Mouse (Mus musculus): Measurements from ENCODE around the gene Ubl5. TPM values are rescaled to one million over a fixed set of nuclear protein-coding genes. Genes with fewer than 3 reads are reported as not detected.

Ubl5 gene
- 446 and 511 TPM in 2 replicates for polyA plus RNA-seq (2015; fragmentation: Nextera tagmentation; extraction: Ambion mirVana)

DNA sequence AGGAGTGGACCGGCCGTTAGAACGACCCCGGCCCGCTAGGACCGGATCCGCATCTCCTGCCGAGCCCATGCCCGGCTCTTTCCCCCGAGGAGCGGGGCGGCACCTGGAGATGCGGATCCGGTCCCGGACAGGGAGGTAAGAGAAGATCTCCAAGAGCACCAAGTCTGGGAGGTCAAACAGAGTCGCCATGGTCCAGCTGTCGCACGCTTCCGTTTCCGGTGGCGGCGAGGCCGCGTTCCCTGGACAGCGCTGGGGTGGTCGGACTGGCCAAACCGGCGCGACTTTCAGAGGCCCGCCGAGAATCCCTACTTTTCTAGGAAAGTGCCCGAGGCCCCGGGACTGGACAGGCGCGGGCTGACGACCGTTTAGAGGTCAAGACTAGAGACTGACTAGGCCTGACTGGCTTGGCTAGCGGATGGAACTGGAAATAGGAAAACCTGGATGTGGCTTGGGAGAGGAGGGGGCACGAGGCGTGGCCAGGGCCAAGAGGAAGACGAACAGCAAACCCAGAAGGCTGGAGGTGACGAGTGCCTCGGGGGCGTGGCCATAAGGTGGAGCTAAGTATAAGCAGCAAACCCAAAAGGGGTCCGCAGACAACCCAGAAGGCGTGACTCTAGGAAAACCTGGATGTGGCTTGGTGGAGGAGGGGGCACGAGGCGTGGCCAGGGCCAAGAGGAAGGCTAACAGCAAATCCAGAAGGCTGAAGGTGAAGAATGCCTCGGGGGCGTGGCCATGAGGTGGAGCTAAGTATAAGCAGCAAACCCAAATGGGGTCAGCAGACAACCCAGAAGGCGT is at the start of gene Ubl5:
Ubl5 (plus strand) TSS at position 778 of the 795 bp plus-strand sequence.
- TF ChIP-seq CTCF (IDR thresholded peaks at IDR 0.05; ENCODE audit: low read depth), result no peak; the same call in 1 of the 2 replicates
- no peaks in the 10 kb centered on the region for H3K27me3 ChIP-seq (ENCODE audit: insufficient read depth, low read length)
- H3K4me1 ChIP-seq (replicated peaks; ENCODE audit: insufficient read depth, low read length), result peaks cover 6% of the 10 kb centered on the region; the same call in 1 of the 2 replicates
- peaks cover 19% of the 10 kb centered on the region for H3K36me3 ChIP-seq (ENCODE audit: insufficient read depth, low read length)
- peak within 1 kb of the TSS; percentile 93 for H3K27ac ChIP-seq
- peak within 1 kb of the TSS; percentile 90 for H3K4me3 ChIP-seq (replicated peaks; ENCODE audit: low read depth, low read length)
- ATAC-seq (replicated peaks; ENCODE audit: low FRiP score, low read depth) (peak; percentile 93), DNase-seq (ENCODE audit: low spot score) (peak; percentile 99)
- WGBS, result under 1% methylated on average over 51 of the region's 51 CpGs
- peak within 1 kb of the TSS; percentile 77 for H3K4me2 ChIP-seq (ENCODE audit: low read length)
- H3K9ac ChIP-seq (ENCODE audit: low read depth, low read length), result peak within 1 kb of the TSS; percentile 79
- no peaks in the 10 kb centered on the region for H3K9me3 ChIP-seq (replicated peaks; ENCODE audit: low read length)

DNA sequence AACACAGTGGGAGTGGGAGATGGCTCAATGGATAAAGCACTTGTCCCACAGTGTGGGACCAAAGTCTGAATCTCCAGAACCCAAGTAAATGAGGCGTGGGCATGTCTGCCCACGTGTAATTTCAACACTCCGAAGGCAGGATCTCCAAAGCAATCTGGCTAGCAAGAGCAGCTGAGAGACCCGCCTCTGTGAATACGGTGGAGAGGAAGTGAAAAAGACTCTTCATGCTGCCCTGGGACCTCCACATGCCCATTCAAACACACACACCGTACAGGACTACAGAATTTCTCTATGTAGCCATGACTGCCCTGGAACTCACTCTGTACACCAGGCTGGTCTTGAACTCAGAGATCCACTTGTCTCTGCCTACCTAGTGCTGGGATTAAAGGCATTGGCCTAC is 41.4 kb upstream of the Ubl5 start:
- Histone ChIP-seq H3K36me3 (ENCODE audit: insufficient read depth, low read length) (no peaks in the 10 kb centered on the region), H3K27ac (no peak overlapping the region), H3K4me2 (ENCODE audit: low read length) (no peak overlapping the region), H3K27me3 (ENCODE audit: insufficient read depth, low read length) (no peaks in the 10 kb centered on the region), H3K9ac (ENCODE audit: low read depth, low read length) (no peak overlapping the region), H3K4me1 (replicated peaks; ENCODE audit: insufficient read depth, low read length) (no peaks in the 10 kb centered on the region), H3K9me3 (replicated peaks; ENCODE audit: low read length) (no peaks in the 10 kb centered on the region), H3K4me3 (replicated peaks; ENCODE audit: low read depth, low read length) (no peak overlapping the region)
- no peak for TF ChIP-seq CTCF (IDR thresholded peaks at IDR 0.05; ENCODE audit: low read depth)
- ATAC-seq (replicated peaks; ENCODE audit: low FRiP score, low read depth), result no peak
- 82% methylated on average over 6 of the region's 6 CpGs for WGBS
- no peak for DNase-seq (ENCODE audit: low spot score)

DNA sequence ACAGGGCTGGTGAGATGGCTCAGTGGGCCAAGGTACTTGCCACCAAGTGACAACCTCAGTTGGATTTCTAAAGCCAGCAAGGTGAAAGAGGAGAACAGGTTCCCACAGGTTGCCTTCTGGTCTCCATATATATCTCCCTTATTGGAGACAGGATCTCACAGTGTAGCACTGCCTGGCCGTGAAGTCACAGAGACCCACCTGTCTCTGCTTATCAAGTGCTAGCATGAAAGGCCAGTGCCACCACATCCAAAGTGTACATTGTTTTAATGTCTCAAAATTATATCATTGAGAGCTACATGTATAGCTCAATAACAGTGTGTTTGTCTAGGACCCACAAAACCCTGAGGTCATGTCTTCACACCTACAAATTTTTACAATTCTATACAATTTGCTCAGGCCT is 36.4 kb upstream of the Ubl5 start:
- Histone ChIP-seq H3K9me3 (replicated peaks; ENCODE audit: low read length) (no peaks in the 10 kb centered on the region), H3K4me3 (replicated peaks; ENCODE audit: low read depth, low read length) (no peak overlapping the region), H3K4me1 (replicated peaks; ENCODE audit: insufficient read depth, low read length) (no peaks in the 10 kb centered on the region), H3K9ac (ENCODE audit: low read depth, low read length) (no peak overlapping the region), H3K36me3 (ENCODE audit: insufficient read depth, low read length) (0 out of 2 replicates have a peak, but pooled peaks cover 4% of the 10 kb centered on the region), H3K4me2 (ENCODE audit: low read length) (peak overlapping the region; percentile 74), H3K27me3 (ENCODE audit: insufficient read depth, low read length) (no peaks in the 10 kb centered on the region), H3K27ac (no peak overlapping the region)
- DNase-seq (ENCODE audit: low spot score), result no peak
- ATAC-seq (replicated peaks; ENCODE audit: low FRiP score, low read depth), result no peak
- TF ChIP-seq CTCF (IDR thresholded peaks at IDR 0.05; ENCODE audit: low read depth), result no peak
- 100% methylated on average over 1 of the region's 1 CpGs for WGBS

DNA sequence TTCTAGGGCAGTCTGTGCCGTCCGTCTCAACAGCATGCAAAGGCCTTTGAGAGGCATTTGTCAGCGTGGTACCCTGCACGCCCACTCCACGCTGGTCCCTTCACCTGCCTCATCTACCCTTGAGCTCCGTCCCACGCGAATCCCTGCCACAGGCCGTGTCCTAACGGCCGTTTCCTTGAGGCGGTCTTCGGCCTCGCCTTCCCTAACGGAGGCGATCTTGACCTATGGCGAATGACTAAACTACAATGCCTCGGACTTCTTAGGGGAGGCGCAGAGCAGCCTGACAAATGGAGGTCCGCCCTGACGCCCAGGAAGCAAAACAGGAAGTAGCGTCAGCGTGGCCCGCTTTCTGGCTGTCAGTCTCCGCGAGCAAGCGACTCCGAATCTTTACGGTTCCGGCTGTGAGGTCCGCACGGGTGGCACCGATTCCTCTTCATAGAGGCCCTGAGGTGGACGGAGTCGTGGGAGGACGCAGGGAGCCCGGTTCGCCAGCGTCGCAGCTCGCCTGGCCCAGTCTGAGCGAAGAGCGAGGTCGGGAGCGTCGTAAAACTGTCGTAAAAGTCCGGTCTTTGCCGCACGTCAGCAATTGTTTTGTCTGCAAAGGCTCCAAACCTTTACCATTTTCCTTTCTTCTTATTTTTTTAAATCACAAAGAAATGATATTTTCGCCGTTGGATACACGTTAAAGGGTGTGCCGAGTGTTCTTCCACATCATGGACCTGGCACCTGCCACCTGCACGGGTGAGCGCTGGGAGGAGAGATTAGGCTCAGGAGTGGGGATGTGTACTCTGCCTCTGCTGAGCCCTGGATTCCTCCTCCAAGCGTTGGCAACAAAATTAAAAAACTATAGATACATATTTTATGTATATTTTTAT is 35.3 kb upstream of the Ubl5 start:
- H3K4me1 ChIP-seq (replicated peaks; ENCODE audit: insufficient read depth, low read length), result no peaks in the 10 kb centered on the region
- ATAC-seq (replicated peaks; ENCODE audit: low FRiP score, low read depth) (peak; percentile 90), DNase-seq (ENCODE audit: low spot score) (peak; percentile 96)
- H3K9me3 ChIP-seq (replicated peaks; ENCODE audit: low read length), result no peaks in the 10 kb centered on the region
- no peaks in the 10 kb centered on the region for H3K27me3 ChIP-seq (ENCODE audit: insufficient read depth, low read length)
- under 1% methylated on average over 57 of the region's 57 CpGs for WGBS
- peak overlapping the region; percentile 65 for H3K4me3 ChIP-seq (replicated peaks; ENCODE audit: low read depth, low read length)
- H3K4me2 ChIP-seq (ENCODE audit: low read length), result peak overlapping the region; percentile 74
- peak overlapping the region; percentile 88 for H3K9ac ChIP-seq (ENCODE audit: low read depth, low read length)
- 0 out of 2 replicates have a peak, but pooled peaks cover 4% of the 10 kb centered on the region for H3K36me3 ChIP-seq (ENCODE audit: insufficient read depth, low read length)
- H3K27ac ChIP-seq, result peak overlapping the region; percentile 98
- no peak for TF ChIP-seq CTCF (IDR thresholded peaks at IDR 0.05; ENCODE audit: low read depth)

DNA sequence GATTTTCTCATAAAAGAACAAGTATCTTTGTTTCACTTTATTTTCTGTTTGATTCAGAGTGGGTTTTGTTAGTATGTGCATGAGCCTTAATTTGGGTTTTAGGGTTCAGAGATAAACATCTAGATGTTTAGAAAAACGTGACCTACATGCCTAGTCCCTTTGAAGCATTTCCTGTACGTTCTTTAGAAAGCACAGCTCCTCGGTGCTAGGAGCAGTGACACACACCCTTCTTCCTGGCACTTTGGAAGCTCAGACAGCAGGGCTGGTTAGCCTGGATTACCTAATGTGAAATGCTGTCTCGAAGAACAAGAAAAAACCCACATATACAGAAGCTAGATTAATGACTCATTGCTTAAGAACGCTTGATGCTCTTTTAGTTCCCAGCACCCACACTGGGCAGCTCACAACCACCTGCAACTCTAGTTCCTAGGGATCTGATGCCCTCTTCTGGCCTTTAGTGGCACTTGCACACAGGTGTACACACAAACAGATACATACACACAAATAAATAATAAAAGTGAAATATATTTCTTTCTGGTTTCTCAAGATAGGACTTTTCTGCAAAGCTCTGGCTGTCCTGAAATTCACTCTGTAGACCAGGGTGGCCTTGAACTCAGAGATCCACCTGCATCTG is 32.7 kb upstream of the Ubl5 start:
- WGBS, result 85% methylated on average over 5 of the region's 5 CpGs
- no peaks in the 10 kb centered on the region for H3K9me3 ChIP-seq (replicated peaks; ENCODE audit: low read length)
- ATAC-seq (replicated peaks; ENCODE audit: low FRiP score, low read depth) (no peak), DNase-seq (ENCODE audit: low spot score) (no peak)
- no peak overlapping the region for H3K4me3 ChIP-seq (replicated peaks; ENCODE audit: low read depth, low read length)
- H3K9ac ChIP-seq (ENCODE audit: low read depth, low read length), result no peak overlapping the region
- no peak overlapping the region for H3K27ac ChIP-seq
- TF ChIP-seq CTCF (IDR thresholded peaks at IDR 0.05; ENCODE audit: low read depth), result peak; percentile 12; the same call in 1 of the 2 replicates
- H3K27me3 ChIP-seq (ENCODE audit: insufficient read depth, low read length), result no peaks in the 10 kb centered on the region
- H3K4me2 ChIP-seq (ENCODE audit: low read length), result no peak overlapping the region
- 0 out of 2 replicates have a peak, but pooled peaks cover 4% of the 10 kb centered on the region for H3K36me3 ChIP-seq (ENCODE audit: insufficient read depth, low read length)
- no peaks in the 10 kb centered on the region for H3K4me1 ChIP-seq (replicated peaks; ENCODE audit: insufficient read depth, low read length)

GRCm38 (mm10) chr9:20611976-20612375 is 30.7 kb upstream of the Ubl5 start:
- no peaks in the 10 kb centered on the region for H3K9me3 ChIP-seq (replicated peaks; ENCODE audit: low read length)
- ATAC-seq (replicated peaks; ENCODE audit: low FRiP score, low read depth) (no peak), DNase-seq (ENCODE audit: low spot score) (no peak)
- no peak overlapping the region for H3K9ac ChIP-seq (ENCODE audit: low read depth, low read length)
- 71% methylated on average over 5 of the region's 5 CpGs for WGBS
- H3K4me3 ChIP-seq (replicated peaks; ENCODE audit: low read depth, low read length), result no peak overlapping the region
- H3K4me2 ChIP-seq (ENCODE audit: low read length), result no peak overlapping the region
- H3K36me3 ChIP-seq (ENCODE audit: insufficient read depth, low read length), result 0 out of 2 replicates have a peak, but pooled peaks cover 5% of the 10 kb centered on the region
- no peaks in the 10 kb centered on the region for H3K4me1 ChIP-seq (replicated peaks; ENCODE audit: insufficient read depth, low read length)
- no peak overlapping the region for H3K27ac ChIP-seq
- no peaks in the 10 kb centered on the region for H3K27me3 ChIP-seq (ENCODE audit: insufficient read depth, low read length)
- no peak for TF ChIP-seq CTCF (IDR thresholded peaks at IDR 0.05; ENCODE audit: low read depth)
